Mouse (Mus musculus) thymus, adult 18-20 months (tissue): ENCODE measurements at regions not wholly inside any gene's neighbourhood (a gene's known extent, or its start where the extent isn't known, plus 50 kb on each side); places are given as distances from the start of the nearest gene placed in this dataset.

Experiments used
- DNase-seq, 2 experiments: peaks; one replicate each; pipeline ENCODE4 v3.0.0; 2022; ENCODE audit warnings: mixed read lengths in 2 of 2

DNA sequence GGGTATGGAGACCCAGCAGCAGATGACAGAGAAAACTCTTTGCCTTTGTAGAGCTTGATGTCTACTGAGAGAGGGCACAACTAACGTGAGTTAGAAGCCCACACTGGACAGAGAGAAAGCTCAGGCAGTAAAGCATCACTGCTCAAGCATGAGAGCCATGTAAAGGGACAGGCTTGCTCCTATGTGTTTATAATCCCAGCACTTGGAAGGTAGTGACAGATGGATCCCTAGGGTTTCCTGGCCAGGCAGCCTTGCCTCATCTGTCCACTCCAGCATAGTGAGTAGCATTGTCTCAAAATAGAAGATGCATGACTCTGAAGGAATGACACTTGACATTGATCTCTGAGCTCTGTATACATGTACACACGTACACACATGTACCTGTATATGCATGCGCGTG lies 55.9 kb upstream of the Cnksr3 start:
- no peak for DNase-seq

DNA sequence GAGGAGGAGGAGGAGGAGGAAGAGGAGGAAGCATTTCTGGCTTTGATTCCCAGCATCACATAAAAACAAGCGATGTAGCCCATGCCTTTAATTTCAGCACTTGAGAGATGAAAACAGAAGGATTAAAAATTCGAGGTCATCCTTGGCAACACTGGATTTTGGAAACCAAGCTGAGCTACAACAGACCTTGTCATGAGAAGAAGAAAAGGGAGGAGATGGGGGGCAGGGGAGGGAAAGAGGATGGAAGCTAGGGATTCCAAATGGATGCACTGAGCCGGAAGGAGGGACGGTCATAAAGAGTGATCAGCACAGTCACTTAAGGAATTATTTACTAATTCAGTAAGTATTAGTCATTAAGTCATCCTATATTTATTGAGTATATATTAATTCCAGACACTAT lies 55.1 kb upstream of the Cnksr3 start:
- DNase-seq = no peak

DNA sequence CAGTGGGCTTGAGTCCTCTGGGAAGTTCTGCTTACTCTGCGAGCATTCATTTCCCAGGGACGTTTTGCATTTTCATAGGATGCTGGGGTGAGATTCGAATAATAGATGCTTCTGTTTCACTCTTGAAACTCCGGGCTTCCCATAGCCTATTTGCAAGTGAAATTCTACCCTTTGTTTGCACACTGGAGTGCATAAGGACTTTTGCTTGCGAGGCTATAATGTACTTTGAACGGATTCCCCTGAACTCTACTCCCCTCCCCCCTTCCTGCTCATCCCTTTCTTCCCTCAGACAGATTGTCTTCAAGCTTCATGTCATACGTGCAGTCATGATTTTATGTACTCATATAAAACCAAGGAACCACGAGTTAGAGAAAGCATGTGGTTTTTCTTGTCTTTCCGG lies 53.4 kb upstream of the Cnksr3 start:
- no peak for DNase-seq

DNA sequence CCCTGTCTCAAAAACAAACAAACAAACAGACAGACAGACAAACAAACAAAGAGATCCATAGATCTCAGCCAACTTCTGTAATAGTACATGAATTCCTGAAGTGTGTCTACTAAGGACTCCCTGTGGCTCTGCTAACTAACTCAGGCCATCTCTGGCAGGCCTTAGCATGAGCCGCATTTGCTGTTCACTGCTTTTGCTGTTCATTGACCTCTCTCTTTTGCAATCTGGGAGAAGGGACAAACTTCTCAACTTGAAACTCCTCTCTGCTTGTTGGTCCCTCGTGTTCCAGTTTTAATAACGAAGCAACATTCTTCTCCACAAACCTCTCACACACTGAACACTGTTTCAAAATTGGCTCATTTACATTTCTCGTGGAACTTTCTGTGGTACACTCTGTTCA lies 52.7 kb upstream of the Cnksr3 start:
- DNase-seq = no peak
